Mouse (Mus musculus) forebrain, embryonic 11.5 days (tissue): ENCODE data around the gene Kif20b. TPM values are rescaled to one million over a fixed set of nuclear protein-coding genes. Genes with fewer than 3 reads are reported as not detected.

Experiments used
- ATAC-seq: fragments of 200-750 bp; cut with Nextera tagmentation; replicated peaks from 2 replicates; pipeline ENCODE4 v1.8.0; 2017; ENCODE audit warnings: moderate TSS enrichment; ENCODE audit not compliant: low FRiP score
- DNase-seq: peaks from one replicate; pipeline ENCODE4 v3.0.0-alpha.2; 2017; ENCODE audit warnings: low spot score
- H3K27ac ChIP-seq: fragments of 300-500 bp; sonication (generic); 2 replicates; pipeline ENCODE4 v1.5.1; 2014; ENCODE audit warnings: low read depth, low read length
- H3K27me3 ChIP-seq: fragments of 300-500 bp; sonication (generic); 2 replicates; pipeline ENCODE4 v1.6.1; 2014; ENCODE audit warnings: mild to moderate bottlenecking, low read length, mixed read lengths; ENCODE audit not compliant: control insufficient read depth, insufficient read depth
- H3K36me3 ChIP-seq: fragments of 300-500 bp; sonication (generic); 2 replicates; pipeline ENCODE4 v1.6.1; 2014; ENCODE audit warnings: mild to moderate bottlenecking, low read length, moderate library complexity, mixed read lengths; ENCODE audit not compliant: control insufficient read depth, insufficient read depth
- H3K4me1 ChIP-seq: fragments of 300-500 bp; sonication (generic); replicated peaks from 2 replicates; pipeline ENCODE4 v1.6.1; 2014; ENCODE audit warnings: low read length, mixed read lengths; ENCODE audit not compliant: control insufficient read depth, insufficient read depth
- H3K4me2 ChIP-seq: fragments of 300-500 bp; sonication (generic); 2 replicates; pipeline ENCODE4 v1.6.1; 2014; ENCODE audit warnings: low read depth, mild to moderate bottlenecking, low read length, moderate library complexity, mixed read lengths; ENCODE audit not compliant: severe bottlenecking
- H3K4me3 ChIP-seq: fragments of 300-500 bp; sonication (generic); 2 replicates; pipeline ENCODE4 v1.5.1; 2014; ENCODE audit warnings: low read depth, low read length
- H3K9ac ChIP-seq: fragments of 300-500 bp; sonication (generic); 2 replicates; pipeline ENCODE4 v1.6.1; 2014; ENCODE audit warnings: low read length
- H3K9me3 ChIP-seq: fragments of 300-500 bp; sonication (generic); 2 replicates; pipeline ENCODE4 v1.6.1; 2016; ENCODE audit warnings: low read length, mixed read lengths; ENCODE audit not compliant: control insufficient read depth
- WGBS: fragments of 180-500 bp; shearing (Covaris S2); extraction: QIAGEN DNeasy Blood & Tissue Kit; methylation state at CpG from one replicate; pipeline ENCODE4 v1.1.7; 2014; 5-methylcytosine and 5-hydroxymethylcytosine counted together
- polyA plus RNA-seq: library from polyadenylated mRNA; unstranded; fragments of >200 nt; fragmentation: Nextera tagmentation; extraction: Ambion mirVana; gene quantifications from 2 replicates; pipeline ENCODE4 v1.2.1, GENCODE M21; 2014

Kif20b gene
- polyA plus RNA-seq, 1 experiment from 2014 or later: 83.6 TPM

DNA sequence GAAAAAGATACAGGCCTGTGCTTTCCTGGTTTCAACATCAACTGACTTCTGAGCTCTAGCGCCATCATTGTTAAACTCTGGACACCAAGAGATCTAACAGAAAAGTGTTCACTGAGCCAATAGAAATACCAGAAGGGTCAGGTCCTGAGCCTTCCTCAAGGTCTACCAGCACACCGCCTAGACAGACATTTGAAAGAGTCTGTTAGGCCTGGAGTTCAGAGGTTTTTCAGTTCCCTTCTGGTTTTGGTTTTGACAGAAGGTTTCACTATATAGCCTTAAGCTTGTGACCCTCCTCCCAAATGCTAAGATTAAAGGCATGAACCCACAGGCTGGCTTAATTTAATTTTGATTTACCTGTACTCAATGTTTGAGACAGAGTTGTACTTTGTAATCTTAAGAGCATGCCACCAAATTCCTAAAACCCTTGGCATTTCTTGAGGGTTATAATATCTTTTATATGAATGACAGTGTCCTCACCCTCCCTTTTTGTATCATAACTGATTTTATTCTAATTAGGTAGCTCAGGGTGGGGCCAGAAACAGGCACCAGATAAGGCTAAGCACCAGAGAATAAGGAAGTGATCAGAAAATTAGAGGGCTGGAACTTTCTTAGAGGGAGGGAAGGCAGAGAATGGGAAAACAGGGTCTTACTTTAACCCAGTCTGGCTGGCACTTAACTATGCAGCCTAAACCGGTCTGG, 38.5 kb upstream of the Kif20b start:
- H3K4me2 ChIP-seq: no peak overlapping the region
- H3K27ac ChIP-seq: no peak overlapping the region
- WGBS: 80% methylated on average over 3 of the region's 3 CpGs
- H3K4me3 ChIP-seq: no peak overlapping the region
- DNase-seq (no peak), ATAC-seq (no peak)
- no peak overlapping the region for H3K9ac ChIP-seq
- H3K9me3 ChIP-seq: no peaks in the 10 kb centered on the region
- H3K36me3 ChIP-seq: no peaks in the 10 kb centered on the region
- H3K4me1 ChIP-seq: no peaks in the 10 kb centered on the region
- no peaks in the 10 kb centered on the region for H3K27me3 ChIP-seq

GRCm38 (mm10) chr19:34886324-34886723, 35.8 kb upstream of the Kif20b start:
- H3K4me1 ChIP-seq: no peaks in the 10 kb centered on the region
- H3K9ac ChIP-seq: no peak overlapping the region
- H3K36me3 ChIP-seq: no peaks in the 10 kb centered on the region
- H3K4me2 ChIP-seq: no peak overlapping the region
- ATAC-seq: no peak
- no peaks in the 10 kb centered on the region for H3K27me3 ChIP-seq
- no peak for DNase-seq
- no peaks in the 10 kb centered on the region for H3K9me3 ChIP-seq
- no peak overlapping the region for H3K27ac ChIP-seq
- no peak overlapping the region for H3K4me3 ChIP-seq
- WGBS: 86% methylated on average over 4 of the region's 4 CpGs

- Histone ChIP-seq H3K4me2 (no peak overlapping the region), H3K36me3 (no peaks in the 10 kb centered on the region), H3K9ac (no peak overlapping the region)
Observed at GRCm38 (mm10) chr19:34890981-34891380, 31.2 kb upstream of the Kif20b start.

DNA sequence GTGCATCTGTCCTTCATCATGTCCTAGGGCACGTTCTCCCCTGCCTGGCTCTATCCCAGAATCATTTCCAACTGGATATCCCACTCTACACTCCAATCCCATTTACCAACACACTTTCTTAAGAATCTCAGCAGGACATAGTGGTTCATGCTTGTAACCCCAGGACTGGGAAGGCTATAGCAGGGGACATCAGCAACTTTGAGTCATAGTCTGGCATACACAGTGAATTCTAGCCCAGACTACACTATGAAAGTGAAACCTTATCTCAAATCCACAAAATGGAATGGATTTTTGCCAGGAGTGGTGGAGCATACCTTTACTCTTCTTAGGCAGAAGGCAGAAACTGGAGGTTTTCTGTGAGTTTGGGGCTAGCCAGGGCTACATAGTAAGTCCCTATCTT, 30.6 kb upstream of the Kif20b start:
- no peaks in the 10 kb centered on the region for H3K9me3 ChIP-seq
- H3K27me3 ChIP-seq: no peaks in the 10 kb centered on the region
- H3K4me3 ChIP-seq: no peak overlapping the region
- H3K36me3 ChIP-seq: no peaks in the 10 kb centered on the region
- no peak for DNase-seq
- H3K9ac ChIP-seq: no peak overlapping the region
- H3K4me2 ChIP-seq: no peak overlapping the region
- no peak overlapping the region for H3K27ac ChIP-seq
- 83% methylated on average over 1 of the region's 1 CpGs for WGBS
- ATAC-seq: no peak
- no peaks in the 10 kb centered on the region for H3K4me1 ChIP-seq

More at GRCm38 (mm10) chr19:34890981-34891380, 31.2 kb upstream of the Kif20b start:
- Histone ChIP-seq H3K4me3 (no peak overlapping the region), H3K27me3 (no peaks in the 10 kb centered on the region), H3K9me3 (no peaks in the 10 kb centered on the region), H3K4me1 (no peaks in the 10 kb centered on the region), H3K27ac (no peak overlapping the region)
- 75% methylated on average over 3 of the region's 3 CpGs for WGBS
- no peak for DNase-seq
- no peak for ATAC-seq

DNA sequence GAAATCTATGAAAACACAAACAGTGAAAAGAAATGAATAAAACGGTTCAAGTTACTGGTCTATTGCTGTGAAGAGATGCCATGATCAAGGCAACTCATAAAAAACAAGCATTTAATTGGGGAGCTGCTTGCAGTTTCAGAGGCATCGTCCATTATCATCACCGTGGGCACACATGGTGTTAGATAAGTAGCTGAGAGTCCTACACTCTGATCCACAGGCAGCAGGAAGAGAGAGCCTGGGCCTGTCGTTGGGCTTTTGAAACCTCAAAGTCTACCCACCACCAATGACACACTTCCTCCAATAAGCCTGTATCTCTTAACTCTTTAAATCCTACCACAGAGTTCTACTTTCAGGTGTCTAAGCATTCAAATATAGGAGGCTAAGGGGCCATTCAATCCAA, 27.1 kb upstream of the Kif20b start:
- H3K36me3 ChIP-seq: no peaks in the 10 kb centered on the region
- 85% methylated on average over 4 of the region's 4 CpGs for WGBS
- no peaks in the 10 kb centered on the region for H3K27me3 ChIP-seq
- ATAC-seq (no peak), DNase-seq (no peak)
- no peak overlapping the region for H3K4me2 ChIP-seq
- H3K9me3 ChIP-seq: no peaks in the 10 kb centered on the region
- H3K4me3 ChIP-seq: no peak overlapping the region
- H3K4me1 ChIP-seq: no peaks in the 10 kb centered on the region
- no peak overlapping the region for H3K9ac ChIP-seq
- no peak overlapping the region for H3K27ac ChIP-seq

DNA sequence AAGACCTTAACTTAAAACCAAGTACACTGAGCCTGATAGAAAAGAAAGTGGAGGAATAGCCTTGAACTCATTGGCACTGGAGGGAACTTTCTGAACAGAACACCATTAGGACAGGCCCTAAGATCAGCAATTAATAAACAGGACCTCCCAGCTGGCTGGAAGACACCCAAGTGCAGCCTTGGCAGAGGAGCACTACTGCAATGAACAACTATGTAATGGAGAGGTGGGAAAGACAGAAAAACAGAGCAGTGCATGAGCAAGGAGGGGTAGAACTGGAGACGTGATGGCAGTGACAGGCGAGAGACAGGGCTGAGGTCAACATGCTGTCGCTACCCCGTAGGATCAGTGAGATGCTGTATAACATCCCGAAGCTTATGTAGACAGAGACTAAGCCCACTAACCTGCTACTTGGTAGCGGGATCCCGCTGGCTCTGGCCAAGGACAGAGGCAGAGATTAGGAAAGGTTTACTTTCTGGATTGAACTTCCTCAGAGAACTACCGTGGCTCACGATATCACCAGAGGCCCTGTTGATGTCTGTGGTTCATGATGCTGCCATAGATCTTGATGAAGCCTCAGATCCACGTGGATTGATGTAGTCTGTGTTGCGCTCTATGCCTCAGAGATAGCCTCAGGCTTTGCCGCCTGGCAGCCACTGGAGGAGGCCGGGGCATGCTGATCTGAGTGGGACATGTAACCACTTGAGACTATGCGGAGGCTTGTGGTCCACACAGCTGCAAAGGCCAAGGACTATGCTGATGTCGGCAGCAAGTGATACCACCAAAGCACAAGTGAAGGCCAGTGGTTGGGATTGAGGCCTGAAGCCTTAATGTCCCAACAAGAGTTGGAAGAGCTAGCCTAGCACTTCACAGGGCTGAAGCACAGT, 24.8 kb upstream of the Kif20b start:
- no peaks in the 10 kb centered on the region for H3K36me3 ChIP-seq
- no peak for ATAC-seq
- WGBS: 89% methylated on average over 15 of the region's 15 CpGs
- H3K4me3 ChIP-seq: no peak overlapping the region
- no peak overlapping the region for H3K27ac ChIP-seq
- H3K9me3 ChIP-seq: no peaks in the 10 kb centered on the region
- DNase-seq: no peak
- no peak overlapping the region for H3K4me2 ChIP-seq
- no peak overlapping the region for H3K9ac ChIP-seq
- H3K27me3 ChIP-seq: no peaks in the 10 kb centered on the region
- no peaks in the 10 kb centered on the region for H3K4me1 ChIP-seq

DNA sequence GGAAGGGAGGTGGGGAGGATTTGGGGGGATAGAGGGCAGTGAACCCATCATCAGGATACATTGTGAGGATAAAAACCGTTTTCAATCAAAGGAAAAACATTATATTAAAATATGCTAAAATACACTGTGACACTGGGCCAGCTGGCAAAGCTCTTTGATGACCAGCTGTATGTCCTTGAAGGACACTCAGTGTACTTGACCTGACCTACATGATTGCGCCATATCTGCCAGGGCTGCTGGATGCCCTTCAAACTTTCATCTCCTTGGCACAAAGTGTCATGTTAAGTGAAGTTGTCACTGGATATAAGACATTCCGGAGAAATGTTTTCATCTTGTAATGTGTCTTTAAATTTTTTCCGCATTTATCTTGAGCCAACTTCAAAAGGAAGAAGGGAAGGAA, 23.2 kb upstream of the Kif20b start:
- H3K9me3 ChIP-seq: no peaks in the 10 kb centered on the region
- H3K9ac ChIP-seq: no peak overlapping the region
- H3K36me3 ChIP-seq: no peaks in the 10 kb centered on the region
- DNase-seq (no peak), ATAC-seq (no peak)
- H3K4me2 ChIP-seq: no peak overlapping the region
- no peaks in the 10 kb centered on the region for H3K4me1 ChIP-seq
- H3K4me3 ChIP-seq: no peak overlapping the region
- 91% methylated on average over 4 of the region's 4 CpGs for WGBS
- no peak overlapping the region for H3K27ac ChIP-seq
- H3K27me3 ChIP-seq: no peaks in the 10 kb centered on the region

GRCm38 (mm10) chr19:34901266-34901665, 20.9 kb upstream of the Kif20b start:
- Histone ChIP-seq H3K36me3 (no peaks in the 10 kb centered on the region), H3K9ac (no peak overlapping the region), H3K4me1 (no peaks in the 10 kb centered on the region), H3K4me3 (no peak overlapping the region), H3K27me3 (no peaks in the 10 kb centered on the region), H3K4me2 (no peak overlapping the region), H3K27ac (no peak overlapping the region), H3K9me3 (no peaks in the 10 kb centered on the region)
- DNase-seq: no peak
- 95% methylated on average over 7 of the region's 7 CpGs for WGBS
- no peak for ATAC-seq
